Mouse (Mus musculus) mouse embryonic stem cell (cell line): ENCODE measurements around the gene Polr1b.

Experiments
- in situ Hi-C, 2 experiments: fragments of 300-500 bp; cut with MboI; formaldehyde crosslinking; loops; 1 replicate in 1 of 2; 3 replicates in 1 of 2; pipeline ENCODE4 v1.14.3; 2019 to 2020; ENCODE audit warnings: low sequenced_read_pairs in 2 of 2, low pct_unique_long_range_greater_than_20kb in 1 of 2, mixed read lengths in 1 of 2; ENCODE audit not compliant: unreplicated experiment in 1 of 2

The Polr1b gene

DNA sequence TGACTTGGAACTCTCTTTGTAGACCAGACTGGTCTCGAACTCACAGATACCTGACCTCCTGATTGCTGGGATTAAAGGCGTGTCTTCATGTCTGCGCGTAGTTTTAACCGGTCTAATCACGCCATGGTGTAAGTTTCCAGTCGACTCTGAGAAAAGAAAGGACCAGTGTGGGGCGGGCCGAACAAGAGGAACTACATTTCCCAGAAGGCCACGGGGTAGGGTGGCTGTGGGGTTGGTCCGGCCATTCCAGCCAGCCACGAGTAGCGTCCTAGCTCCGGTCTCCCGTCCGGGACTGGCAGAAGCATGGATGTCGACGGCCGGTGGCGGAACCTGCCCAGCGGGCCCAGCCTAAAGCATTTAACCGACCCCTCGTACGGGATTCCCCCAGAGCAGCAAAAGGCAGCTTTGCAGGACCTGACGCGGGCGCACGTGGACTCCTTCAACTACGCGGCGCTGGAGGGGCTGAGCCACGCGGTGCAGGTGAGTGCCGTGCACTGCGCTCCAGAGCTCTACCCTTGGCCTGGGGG is at the start of gene Polr1b:
TSS of gene Polr1b (plus strand) at position 212 of the 527 bp plus-strand sequence.
- in situ Hi-C loops = no loop called here

DNA sequence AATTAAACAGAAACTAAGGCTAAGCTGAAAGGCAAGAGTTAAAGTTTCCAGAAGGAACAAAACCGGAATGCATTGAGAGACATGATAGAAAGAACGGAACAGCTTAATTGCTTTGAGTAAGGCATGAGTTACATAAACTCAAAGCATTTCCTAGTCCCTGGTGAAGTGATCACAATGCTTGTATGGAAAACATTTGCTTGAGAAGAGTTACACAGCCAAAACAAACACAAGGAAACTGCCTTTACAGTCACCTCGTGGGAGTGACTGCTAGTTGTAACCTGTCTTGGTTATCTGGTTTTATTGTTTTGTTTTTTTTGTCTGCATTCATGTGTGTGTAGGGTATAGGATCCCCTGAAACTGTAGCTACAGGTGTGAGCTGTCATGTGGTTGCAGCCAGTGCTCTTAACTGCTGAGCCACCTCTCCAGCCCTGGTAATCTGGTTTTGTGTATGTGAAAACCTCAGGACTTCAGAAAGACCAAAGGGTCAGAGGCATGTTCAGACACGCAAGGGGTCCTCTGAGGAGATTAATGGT is 48.3 kb upstream of the Polr1b start:
- in situ Hi-C loops = loop anchor here (10.0 to 25.0 kb wide), 3 partner anchors 158 to 365 kb away; partner anchors contain the start of genes Mertk (in 2 of the 2) and Anapc1 (in 1 of the 2)

DNA sequence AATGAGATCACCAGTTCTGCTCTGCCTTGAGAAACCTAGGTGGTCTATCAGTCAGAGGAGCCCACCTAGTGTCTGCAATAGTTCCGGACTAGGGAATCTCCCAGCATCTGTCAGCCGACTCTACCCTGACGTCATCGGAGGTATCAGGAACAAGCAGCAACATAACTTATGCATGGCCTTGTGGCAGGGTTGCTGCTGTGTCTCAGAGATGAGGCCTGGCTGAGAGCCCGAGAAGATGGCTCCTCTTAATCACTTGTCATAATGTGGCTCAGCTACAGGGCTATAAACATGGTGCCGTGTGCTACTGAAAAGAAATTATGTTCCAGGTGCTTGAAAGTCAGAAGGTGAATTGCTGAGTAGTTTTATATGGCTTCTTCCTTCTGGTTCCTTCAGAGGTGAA is 45.1 kb upstream of the Polr1b start:
- in situ Hi-C loops = loop anchor here (10.0 to 25.0 kb wide), 3 partner anchors 161 to 368 kb away; partner anchors contain the start of genes Mertk (in 2 of the 2) and Anapc1 (in 1 of the 2)

DNA sequence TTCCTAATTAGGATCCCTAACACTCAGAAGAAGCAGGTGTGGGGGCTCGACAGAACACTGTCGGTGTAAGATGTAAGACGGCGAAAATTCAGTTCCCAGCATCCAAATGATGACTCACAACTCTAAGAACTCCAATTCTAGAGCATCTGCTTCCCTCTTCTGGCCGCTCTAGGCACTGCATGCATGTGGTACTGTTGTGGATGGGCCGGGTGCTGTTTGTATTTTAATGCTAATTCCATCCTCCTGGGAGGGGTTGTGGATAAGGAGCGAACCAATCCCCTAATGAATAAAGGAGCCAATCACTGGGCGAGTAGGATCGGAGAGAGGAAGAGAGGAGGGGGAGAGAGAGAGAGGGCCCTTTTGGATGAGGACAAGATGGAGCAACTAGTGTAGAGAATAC is 44.2 kb upstream of the Polr1b start:
- in situ Hi-C loops = loop anchor here (10.0 to 25.0 kb wide), 3 partner anchors 162 to 369 kb away; partner anchors contain the start of genes Mertk (in 2 of the 2) and Anapc1 (in 1 of the 2)

DNA sequence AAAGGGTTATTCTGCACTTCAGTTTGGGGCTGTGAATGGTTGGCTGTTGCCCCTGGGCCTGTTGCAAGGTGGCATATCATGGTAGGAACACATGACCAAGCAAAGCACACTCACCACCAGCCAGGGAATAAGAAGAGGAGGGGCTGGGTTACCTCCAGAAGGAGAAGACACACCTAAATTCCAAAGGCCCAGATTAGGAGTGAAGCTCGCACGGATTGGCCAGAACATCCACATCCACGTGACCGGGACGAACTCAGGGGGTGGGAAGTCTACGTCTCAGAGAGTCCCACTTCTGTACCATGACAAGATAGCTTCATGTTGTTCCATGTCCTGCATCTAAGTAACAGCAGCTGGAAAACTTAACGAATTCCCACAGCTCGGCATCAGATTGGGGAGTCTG is 43.5 kb upstream of the Polr1b start:
- in situ Hi-C loops = loop anchor here (10.0 to 25.0 kb wide), 3 partner anchors 162 to 370 kb away; partner anchors contain the start of genes Mertk (in 2 of the 2) and Anapc1 (in 1 of the 2)

DNA sequence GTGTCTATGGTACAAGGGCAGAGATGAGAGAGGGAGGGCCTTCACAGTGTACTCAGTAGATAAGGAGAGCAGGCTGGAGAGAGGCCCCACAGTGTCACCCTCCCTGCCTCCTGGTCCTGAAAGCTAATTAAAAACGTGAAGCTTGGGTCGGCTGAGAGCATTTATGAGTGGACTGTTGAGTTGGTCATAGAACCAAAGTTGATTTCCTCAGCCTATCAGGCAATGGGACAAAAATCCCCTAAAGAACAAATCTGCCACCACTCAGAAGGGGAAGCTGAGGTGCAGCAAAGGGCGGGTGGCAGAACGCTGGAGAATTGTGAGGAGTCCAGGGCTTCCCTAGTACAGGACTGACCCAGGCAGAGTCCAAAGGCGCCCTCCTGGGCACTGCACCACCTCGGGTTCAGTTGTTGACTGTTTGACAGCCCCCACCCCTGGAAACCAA is 42.9 kb upstream of the Polr1b start:
- in situ Hi-C loops = loop anchor here (10.0 to 25.0 kb wide), 3 partner anchors 163 to 371 kb away; partner anchors contain the start of genes Mertk (in 2 of the 2) and Anapc1 (in 1 of the 2)

- in situ Hi-C loops = loop anchor here in 1 of 2 experiments (25.0 kb wide), 1 partner anchor 374 kb away; the partner anchor contains the start of genes Anapc1 and Mertk
Measured at GRCm38 (mm10) chr2:129061456-129062059, 39.2 kb upstream of the Polr1b start.

- in situ Hi-C loops = loop anchor here in 1 of 2 experiments (25.0 kb wide), 1 partner anchor 378 kb away; the partner anchor contains the start of genes Anapc1 and Mertk
Measured at GRCm38 (mm10) chr2:129065437-129066282, 35.1 kb upstream of the Polr1b start, which contains the start of gene Ttl. Ttl (plus strand) TSS chr2:129065942.

DNA sequence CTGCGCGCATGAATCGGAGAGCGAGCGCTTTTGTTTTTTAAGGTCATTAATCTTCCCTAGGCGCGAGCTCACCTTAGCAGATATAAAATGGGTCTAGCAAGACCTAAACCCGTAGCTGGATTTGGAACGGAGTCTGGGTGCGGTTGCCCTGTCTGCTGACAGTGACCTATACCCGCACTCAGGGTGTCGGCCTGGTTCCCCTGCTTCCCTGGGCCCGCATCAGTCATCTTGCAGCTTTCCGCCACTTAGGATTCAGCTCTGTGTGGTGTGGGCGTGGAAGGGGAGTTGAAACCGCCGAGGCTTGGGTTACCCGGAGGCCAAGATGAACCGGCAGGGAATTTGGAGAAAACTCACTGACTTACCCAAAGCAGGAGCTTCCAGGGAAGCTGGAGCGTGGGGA is 34.5 kb upstream of the Polr1b start:
- in situ Hi-C loops = loop anchor here in 1 of 2 experiments (25.0 kb wide), 1 partner anchor 379 kb away; the partner anchor contains the start of genes Anapc1 and Mertk

- in situ Hi-C loops = loop anchor here in 1 of 2 experiments (25.0 kb wide), 1 partner anchor 383 kb away; the partner anchor contains the start of genes Anapc1 and Mertk
Measured at GRCm38 (mm10) chr2:129070296-129070695, 30.5 kb upstream of the Polr1b start.

- in situ Hi-C loops = no loop called here
Measured at GRCm38 (mm10) chr2:129078313-129078712, 22.5 kb upstream of the Polr1b start.

DNA sequence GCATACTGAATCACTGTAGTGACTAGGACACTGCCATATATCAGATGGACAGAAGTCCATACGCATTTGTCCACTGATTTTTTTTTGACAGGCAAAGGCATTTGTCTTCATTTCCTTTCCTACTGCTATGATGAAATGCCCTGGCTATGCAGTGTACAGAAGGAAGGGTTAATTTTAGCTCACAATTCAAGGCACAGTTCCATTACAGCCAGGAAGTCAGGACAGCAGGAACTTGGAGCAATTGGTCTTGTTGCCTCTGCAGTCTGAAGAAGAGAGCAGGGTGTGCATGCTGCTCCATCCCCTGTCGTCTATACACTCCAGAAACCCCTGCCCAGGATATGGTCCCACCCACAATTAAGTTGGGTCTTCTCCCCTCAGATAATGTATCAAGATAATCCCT is 21.6 kb upstream of the Polr1b start:
- in situ Hi-C loops = no loop called here

DNA sequence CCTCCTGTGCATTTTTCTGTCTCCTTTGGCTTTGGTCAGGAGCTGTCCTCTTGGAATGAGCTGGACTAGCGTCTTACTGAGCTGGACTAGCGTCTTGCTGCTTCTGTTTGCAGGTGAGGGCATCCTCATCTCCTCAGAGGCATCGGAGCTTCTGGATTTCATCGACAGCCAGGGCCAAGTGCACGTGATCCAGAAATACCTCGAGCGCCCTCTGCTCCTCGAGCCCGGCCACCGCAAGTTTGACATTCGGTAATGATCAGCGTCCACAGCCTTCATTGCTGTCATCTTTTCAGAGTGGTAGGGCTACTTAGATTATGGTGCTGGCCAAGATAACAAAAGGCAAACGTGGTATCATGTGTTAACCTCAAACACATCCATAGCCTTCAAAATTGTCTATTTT is 19.7 kb upstream of the Polr1b start:
- in situ Hi-C loops = no loop called here

DNA sequence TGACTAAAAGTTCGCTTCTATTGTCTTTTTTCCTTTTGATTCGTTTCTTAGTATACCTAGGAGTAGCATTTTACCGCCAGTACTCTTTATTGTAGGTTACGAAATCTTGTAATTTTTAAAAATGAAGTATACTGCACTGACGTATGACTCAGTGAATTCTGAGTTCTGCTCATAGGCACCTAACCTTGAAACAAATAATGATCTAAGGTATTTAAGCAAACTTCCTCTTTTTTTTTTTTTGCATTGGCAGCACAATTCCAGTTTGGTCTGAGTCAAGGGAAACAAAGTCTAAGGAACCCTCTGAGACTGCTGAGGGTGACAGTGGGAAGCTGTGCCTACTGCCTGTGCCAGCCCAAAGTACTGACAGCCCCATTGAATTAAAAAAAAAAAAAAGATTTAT is 17.3 kb upstream of the Polr1b start:
- in situ Hi-C loops = no loop called here

GRCm38 (mm10) chr2:129084959-129085358 is 15.8 kb upstream of the Polr1b start:
- in situ Hi-C loops = no loop called here

GRCm38 (mm10) chr2:129087520-129087919 is 13.3 kb upstream of the Polr1b start:
- in situ Hi-C loops = no loop called here

DNA sequence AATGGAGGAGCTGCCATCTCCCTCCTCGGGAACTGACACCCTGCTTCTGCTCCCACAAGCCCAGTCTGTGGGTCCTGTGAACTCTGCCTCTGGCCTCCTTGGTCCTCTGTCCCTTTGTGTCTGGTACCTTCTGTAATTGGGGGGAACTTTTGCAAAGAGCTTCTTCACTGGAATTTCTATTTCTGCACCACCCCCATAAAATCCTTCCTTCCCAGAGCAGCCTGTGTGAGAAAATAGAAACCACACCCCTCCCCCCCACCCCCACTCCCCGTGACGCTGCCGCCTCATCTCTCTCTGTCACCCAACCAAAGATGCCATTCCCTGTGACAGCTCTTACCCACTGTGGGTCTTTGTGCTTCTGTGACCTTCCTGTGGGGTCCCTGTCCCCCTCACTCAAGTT is 10.4 kb upstream of the Polr1b start:
- in situ Hi-C loops = no loop called here

GRCm38 (mm10) chr2:129092810-129093209 is 8.0 kb upstream of the Polr1b start:
- in situ Hi-C loops = no loop called here
